Mouse (Mus musculus) heart, adult 2 months (tissue): ENCODE measurements around the gene Hypm.

Experiments
- CTCF ChIP-seq: fragments of 200-600 bp; IDR thresholded peaks from 2 replicates; pipeline ENCODE4 v1.8.1; 2022; ENCODE audit warnings: antibody characterized with exemption, mild to moderate bottlenecking, moderate library complexity
- EP300 ChIP-seq: fragments of 200-500 bp; IDR thresholded peaks from 2 replicates; pipeline ENCODE4 v1.6.1; 2011; ENCODE audit warnings: low read depth, low read length, control low read depth; ENCODE audit not compliant: insufficient read depth
- POLR2A ChIP-seq: fragments of 200-500 bp; IDR thresholded peaks from 2 replicates; pipeline ENCODE4 v1.6.1; 2011; ENCODE audit warnings: mild to moderate bottlenecking, low read depth, low read length, control low read depth; ENCODE audit not compliant: insufficient read depth

DNA sequence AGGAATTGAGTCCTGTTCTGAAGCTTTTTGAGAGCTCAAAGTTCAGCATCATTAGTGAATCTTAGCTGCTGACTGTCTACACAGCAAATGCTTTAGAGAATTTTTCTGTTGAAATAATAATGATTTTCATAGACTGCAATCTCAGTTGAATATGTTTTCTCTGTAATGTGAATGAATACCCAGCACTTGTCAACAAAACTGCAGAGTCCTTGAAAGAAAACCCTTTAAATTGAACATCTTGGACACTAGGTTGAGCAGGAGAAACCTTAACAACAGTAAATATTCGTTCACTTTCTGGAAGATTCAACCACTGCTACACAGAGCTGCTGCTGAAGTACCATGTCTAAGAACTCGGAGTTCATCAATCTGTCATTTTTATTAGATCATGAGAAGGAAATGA is 38.6 kb downstream of the Hypm start, which contains the start of gene Sytl5:
- TF ChIP-seq CTCF (no peak), POLR2A (no peak), EP300 (no peak)
